Mouse (Mus musculus) CD4-positive, CD25-positive, alpha-beta regulatory T cell, adult 4 months (primary cell): ENCODE measurements around the gene Hsd17b7. TPM values are rescaled to one million over a fixed set of nuclear protein-coding genes. Genes with fewer than 3 reads are reported as not detected.

Experiments used
- ATAC-seq: one replicate; pipeline ENCODE4 v1.8.0; 2017
- polyA plus RNA-seq, 2 experiments: library from polyadenylated mRNA; unstranded; fragments of 100-300 nt; shearing (Covaris generic); gene quantifications; one replicate each; pipeline ENCODE4 v1.2.1; 2017

Gene Hsd17b7
- polyA plus RNA-seq, 2 experiments from 2014 or later = 9.4 to 13.9 TPM

DNA sequence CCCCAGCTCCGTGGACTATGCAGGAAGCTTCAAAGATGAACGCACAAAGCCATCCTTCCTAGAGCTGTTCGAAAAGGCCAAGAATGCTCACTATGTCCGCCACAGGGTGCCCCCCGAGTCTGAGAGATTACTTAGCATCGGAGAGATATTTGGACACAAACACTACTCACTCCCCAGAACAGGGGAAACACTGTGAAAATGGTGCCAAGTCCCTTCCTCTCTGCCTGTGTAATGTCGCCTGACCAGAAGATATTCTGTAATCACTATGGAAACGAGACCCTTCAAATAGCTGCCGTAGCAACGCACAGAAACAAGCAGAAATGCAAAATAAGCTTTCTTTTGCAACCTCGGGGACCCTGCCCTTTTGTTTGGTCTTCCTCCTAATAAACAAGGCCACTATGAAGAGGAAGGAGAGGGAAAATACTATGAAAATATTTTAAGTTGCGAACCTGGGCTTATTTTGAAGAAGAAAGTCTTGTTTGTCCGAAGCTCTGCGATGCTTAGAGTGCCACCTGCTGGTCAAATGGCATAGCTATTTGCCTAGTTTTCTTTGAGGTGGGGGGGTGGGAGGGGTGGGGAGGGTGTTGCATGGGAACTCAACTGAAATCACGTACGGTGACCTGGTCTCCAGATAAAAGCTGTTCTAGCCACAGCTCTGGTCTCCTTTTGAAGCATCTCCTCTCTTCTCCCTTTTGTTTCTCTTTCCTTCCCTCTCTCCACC is 34.9 kb downstream of the Hsd17b7 start:
- ATAC-seq = no peak

DNA sequence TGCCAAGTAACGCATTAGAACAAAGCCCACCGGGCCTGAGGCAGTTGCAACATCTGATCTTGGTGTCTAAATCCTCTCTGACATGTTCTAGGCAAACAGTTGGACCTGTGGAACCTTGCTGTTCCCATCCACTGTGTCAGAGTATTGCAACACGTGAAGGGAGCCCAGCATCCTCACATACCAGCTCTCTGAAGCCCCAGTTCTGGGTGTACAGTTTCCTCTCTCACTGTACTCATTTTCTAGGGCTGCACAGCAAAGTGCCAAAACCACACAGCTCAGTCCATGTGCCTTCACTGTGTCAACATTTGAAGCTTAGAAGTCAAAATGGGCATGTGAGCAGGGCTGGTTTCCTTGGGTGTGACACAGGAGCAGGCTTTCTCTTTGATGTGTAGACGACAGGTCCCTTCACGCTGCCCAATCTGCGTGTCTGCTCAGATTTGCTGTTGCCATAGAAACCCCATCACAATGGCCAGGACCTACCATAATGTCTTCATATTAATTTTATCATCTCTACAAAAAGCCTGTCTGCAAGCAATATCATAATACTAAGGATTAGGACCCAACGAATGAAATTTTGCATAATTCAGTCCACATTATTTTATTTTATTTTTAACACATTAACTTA is 36.8 kb downstream of the Hsd17b7 start:
- no peak for ATAC-seq

DNA sequence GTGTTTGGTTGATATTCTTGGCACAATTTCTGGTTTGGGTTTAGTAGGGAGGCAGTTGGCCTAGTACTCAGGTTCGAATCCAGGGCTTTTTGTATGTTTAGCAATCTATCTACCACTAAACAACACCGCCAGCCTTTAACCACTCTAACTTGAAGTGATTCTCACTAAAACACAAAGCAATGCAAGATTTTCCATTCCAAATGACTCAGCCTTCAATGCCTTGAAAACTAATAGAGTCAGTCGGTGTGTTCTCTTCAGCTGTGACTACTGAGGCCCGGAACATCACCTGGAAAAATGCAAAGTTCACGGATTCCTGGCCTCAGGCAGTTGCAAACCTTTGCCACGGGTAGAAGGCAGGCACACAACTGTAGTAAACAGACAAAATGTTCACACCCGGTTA is 37.3 kb downstream of the Hsd17b7 start:
- ATAC-seq = no peak

DNA sequence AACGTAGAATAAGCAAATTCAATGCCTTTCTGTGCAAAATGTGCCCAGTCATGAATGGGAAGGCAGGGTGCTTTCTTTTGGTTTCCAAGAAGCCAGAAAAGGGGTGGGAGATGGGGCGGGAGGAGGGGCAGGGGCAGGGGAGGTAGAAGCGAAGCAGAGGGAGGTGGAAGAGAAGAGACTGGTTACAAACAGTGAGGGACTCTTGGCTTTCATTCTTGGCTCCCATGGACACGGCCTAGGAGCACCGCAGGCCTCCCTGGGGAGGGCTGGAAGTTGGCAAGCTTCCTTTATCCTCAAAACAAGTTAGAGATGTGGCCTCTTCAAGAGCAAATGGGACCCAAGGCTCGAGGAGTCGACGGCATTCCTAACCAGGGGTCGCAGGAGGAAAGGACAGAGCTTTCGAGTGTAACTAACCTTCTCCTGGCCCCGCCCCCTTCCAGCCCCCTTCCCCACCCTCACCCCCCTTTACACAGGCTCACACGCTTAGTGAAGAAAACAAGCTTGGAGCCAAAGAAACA is 40.5 kb downstream of the Hsd17b7 start, which contains the start of gene Ccdc190:
Ccdc190 (plus strand) TSS at position 195 of the 518 bp plus-strand sequence.
- ATAC-seq = no peak

DNA sequence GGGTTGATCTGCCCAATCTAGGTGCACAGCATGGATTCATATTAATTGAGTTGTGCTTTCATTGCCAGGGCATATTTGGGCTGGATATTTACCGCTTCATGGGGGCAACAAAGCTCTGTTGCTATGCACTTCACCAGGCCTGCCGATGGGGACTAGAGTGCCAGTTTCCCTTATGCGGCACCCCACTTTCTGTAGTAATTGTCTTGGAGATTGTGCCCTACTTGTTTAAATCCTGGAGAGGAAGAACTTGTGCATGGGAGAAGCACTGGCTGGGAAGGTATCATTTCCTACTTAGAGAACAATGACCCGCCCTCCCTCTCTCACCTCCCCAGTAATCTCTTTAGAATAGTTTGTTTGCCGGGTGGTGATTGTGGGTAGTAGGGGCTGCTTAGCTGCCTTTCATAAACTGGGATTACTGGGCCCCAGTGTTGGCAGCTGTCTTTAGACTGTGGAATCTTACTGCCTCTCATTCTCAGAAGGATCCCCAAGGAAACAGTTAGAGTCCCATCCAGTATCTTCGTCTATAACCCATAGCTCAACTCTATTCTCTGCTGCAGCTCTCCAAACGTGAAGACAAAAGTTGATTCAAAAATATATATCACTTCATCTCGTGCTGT is 41.2 kb downstream of the Hsd17b7 start:
- no peak for ATAC-seq

DNA sequence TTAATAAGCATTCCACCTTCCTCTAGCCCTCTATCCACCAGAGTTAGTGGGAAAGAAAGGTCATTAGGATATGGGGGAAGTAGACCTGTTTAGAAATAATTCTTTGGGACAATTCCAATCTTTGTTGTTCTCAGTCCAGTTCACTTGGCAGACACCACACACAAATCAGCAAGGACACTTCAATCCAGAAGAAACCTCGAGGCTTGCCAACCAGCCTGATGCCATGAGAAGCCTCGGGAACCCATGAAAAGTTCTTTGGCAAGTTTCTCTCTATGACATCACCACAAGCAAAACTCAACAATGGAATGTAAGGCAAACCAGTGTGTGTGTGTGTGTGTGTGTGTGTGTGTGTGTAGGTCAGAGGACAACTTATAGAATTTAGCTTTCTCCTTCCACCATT is 44.5 kb downstream of the Hsd17b7 start:
- ATAC-seq = no peak

DNA sequence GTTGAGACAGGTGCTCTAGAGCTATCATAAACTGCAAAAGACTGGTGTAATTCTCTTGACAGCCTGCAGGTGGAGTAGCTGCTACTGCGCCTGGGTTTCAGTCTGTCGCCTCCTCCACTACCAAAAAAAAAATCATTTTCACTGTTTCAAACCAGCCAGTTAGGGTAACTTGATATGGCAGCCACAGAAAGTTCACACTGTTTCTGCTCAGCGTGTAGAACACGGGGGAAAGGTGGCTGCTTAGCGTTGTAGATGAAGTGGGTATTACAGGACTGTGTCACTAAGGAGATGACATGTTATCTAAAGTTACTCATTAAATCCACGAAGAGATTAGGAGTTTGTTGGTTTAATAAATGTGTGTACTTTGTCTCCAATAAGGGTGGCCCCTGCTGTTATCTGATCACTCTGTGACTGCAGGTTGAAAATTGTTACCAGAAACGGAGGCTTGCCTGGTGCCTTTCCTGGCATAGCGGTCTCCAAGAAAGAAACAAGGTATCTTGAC is 47.3 kb downstream of the Hsd17b7 start:
- peak; percentile 34 for ATAC-seq

DNA sequence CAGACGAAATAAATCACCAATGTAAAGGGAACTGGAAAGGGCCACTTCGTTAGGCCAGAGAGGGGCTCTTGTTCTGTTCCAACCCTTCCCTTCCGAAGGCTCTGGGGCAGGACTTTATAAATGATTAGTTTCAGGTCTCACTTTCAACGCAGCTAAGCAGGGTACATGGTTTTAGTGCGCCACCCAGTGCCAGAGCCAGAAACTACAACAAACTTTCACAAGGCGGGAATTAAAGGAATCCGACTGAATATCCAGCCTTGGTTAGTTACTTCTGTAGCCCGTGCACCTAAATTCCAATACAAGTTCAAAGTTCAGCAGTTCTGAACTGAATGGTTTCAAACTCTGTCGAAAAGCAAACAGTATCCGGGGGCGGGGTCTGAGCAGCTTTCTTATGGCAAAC is 49.8 kb downstream of the Hsd17b7 start:
- ATAC-seq = no peak

DNA sequence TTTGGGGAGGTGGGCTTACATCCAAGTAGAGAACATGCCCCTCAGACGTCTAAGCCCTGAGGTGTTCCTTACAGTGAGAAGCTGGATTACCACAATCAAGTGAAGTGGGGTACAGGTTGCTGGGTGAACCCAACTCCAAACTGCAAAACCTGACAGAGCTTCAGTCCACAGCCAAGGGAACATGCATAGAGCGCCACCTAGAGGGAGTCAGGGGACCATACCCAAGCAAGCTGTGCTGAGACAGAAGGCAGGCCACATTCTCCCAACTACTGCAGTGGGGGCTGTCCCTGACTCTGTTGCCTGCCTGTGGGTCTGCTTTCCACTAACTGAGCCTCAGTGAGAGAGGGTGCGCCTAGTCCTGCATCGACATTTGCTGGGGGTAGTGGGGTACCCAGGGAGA is 51.0 kb downstream of the Hsd17b7 start:
- no peak for ATAC-seq

DNA sequence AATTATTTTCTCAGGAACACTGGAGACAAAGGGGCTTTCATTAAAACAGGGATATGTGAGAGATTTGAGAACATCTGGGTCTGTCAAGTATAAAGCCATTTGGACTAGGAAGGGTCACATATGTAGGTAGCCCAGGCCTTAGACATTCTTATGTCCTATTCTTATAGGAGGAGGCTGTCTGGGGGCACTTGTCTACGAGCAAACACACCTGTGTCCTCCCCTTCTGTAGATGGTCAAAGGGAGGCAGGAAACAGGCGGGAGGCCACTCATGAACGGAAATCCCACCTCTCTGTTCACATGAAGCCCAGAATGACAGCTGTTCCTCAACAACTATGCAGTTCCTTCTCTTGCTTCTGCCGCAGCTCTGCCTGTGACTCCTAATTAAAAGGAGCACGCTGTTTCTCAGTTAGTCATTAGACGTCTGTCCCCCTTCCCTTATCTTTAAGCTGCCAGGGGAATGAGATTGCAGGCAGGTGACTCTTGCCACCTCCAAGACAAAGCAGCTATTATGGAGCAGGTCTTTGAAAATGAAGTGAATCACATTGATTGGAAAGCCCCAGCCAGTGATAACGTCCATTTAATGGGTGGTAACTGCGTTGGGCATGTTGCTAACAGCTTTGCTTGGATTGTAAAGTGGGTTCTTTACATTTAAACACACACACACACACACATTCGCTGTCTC is 51.8 kb downstream of the Hsd17b7 start:
- ATAC-seq = no peak

DNA sequence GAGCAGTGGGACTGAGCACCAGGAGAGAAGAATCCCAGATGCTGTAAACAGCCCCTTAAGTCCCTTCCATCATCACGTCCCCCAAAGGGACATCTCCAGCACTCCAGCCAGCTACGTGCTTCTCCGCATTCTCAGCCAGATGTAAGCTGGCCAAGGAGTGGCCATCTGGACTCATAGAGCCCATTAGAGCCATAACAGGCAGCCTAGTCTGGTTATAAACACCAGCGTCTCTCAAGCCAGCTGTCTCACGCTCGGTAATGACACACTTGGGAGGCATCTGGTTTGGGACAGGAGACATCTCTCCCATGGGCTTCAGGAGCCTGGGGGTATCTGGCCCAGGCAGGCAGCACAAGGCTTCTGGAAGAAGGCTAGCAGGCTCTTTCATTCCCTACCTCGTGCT is 52.4 kb downstream of the Hsd17b7 start:
- no peak for ATAC-seq

DNA sequence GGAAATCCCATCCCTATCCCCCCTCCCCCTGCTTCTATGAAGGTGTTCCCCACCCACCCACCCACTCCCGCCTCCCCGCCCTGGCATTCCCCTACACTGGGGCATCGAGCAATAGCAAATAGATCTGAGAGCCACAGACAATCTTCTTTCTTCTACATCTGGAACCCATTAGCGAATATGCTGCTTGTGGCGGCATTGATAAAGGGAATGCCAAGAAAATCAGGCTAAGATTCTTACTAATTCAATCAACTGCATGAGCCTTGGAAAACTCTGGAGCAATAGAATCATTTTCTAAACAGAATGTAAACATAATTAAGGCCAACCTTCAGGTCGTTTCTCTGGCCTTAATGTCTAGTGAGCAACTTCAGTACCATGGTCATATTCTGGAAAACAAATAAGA is 57.5 kb downstream of the Hsd17b7 start:
- no peak for ATAC-seq

DNA sequence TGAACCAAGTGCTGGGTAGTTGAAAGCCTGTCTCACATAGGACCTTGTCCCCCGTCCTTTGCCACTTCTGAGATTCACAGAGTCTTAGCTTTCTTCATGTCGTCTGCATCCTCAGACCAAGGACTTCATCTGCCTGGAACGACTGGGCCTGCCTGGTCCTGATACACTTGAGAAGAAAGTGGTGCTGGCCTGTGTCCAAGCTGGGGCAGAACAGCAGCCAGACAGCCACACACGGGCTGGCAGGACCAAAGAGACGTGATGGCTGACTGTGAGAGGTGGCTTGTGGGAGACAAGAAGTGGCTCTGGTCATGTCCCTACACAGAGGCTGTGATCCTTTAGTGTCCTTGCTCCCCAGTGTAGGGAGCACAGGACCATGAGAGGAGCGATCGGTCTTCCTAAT is 58.3 kb downstream of the Hsd17b7 start:
- no peak for ATAC-seq

DNA sequence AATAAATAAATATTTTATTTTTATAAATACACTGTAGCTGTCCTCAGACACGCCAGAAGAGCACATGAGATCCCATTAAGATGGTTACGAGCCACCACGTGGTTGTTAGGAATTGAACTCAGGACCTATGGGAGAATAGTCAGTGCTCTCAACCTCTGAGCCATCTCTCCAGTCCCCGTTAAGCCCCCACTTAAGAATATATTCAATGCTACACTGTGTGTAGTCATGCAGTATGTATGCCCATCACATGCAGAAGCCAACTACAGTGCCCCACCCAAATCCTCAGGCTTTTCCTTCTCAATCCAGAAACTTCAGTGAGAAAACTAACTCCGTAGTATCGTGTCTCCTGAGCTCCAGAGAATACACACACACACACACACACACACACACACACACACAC is 59.4 kb downstream of the Hsd17b7 start:
- ATAC-seq = no peak

DNA sequence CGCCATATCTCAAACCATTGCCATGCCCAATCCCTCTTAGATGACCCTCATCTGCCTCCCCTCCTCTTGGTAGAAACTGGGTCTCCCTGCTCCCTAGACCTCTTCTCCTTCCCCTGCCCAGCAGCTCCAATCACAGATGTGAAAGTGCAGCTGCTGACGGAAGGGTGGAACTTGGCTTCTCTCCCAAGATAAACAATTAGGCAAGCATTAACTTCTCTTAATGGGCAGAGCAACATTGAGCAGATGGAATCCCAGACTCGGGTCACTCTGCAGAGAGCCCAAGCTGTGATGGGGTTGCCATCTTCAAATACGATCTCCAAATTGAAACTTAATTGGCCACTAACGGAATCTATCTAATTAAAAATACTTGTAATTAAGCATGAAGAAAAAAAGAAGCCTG is 59.9 kb downstream of the Hsd17b7 start:
- ATAC-seq = no peak

DNA sequence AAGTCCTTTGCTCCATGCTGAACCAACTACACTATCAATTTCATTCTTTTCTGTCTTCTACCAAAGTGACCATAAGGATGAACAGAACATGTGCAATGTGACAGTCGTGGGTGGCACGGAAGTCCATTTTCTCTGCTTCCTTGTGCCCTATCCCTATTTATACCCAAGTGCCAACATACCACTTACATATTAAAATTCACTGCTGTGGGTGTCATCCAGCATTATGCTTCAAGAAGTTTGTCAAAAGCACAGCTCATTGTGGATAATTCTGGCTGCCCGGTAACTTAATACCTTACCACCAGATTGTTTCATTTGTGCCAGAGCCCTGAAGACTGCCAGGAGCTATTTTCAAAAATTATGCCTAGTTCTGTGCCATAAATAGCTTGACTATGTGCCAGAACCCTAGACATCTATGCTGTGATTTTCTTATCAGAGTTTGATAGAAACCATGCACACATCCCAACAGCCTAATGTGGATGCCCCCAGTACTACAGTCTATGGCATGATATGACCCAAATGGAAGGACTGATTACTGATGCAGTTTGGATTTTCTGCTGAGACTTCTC is 68.2 kb downstream of the Hsd17b7 start:
- ATAC-seq = no peak

Other genes starting within 250 kb of the Hsd17b7 start
- gene Rgs4, start 221.6 kb downstream of the Hsd17b7 start, polyA plus RNA-seq = not detected
- not detected for gene Ccdc190, start 40.6 kb downstream of the Hsd17b7 start, polyA plus RNA-seq
- not detected for gene Ddr2, start 141.5 kb upstream of the Hsd17b7 start, polyA plus RNA-seq
- 10 to 100 TPM; 12.9 to 18.1 TPM for gene Uap1, start 205.7 kb upstream of the Hsd17b7 start, polyA plus RNA-seq
- gene Uhmk1, start 246.2 kb upstream of the Hsd17b7 start, polyA plus RNA-seq = 10 to 100 TPM in 1 of 2 experiments, 1 to 10 TPM in 1; 10.0 to 12.1 TPM